Mouse (Mus musculus) bone marrow macrophage, adult 2 months (primary cell): ENCODE measurements around the gene Tulp4.

Source experiments
- CTCF ChIP-seq: IDR thresholded peaks from 2 replicates; pipeline ENCODE4 v1.5.1; 2012; ENCODE audit warnings: low read depth, mild to moderate bottlenecking, low read length, moderate library complexity
- POLR2A ChIP-seq: IDR thresholded peaks from 2 replicates; pipeline ENCODE4 v1.6.1; 2012; ENCODE audit warnings: mild to moderate bottlenecking, low read depth, low read length, borderline replicate concordance

DNA sequence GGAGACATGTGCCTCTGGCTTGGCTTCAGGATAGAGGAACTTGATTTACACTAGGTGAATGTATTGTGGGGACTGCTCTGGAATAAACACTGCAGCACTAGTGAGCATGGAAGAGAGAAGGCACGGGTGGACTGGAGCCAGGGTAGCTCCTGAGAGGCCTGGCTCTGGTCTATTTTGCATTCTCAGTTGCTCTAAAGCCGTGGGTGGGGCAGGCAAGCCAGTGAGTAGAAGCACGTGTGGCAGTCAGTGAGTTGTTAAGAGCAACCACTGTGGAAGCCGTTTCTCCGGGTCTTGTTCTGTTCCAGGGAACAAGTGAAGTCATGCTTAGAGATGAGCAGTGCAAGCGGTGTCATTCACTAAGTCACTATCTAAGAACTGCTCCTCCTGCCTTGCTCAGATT lies 86.0 kb downstream of the Tulp4 start:
- TF ChIP-seq CTCF (no peak), POLR2A (no peak)
